Mouse (Mus musculus) myocyte (in vitro differentiated cells): ENCODE results near the gene Nr1h5.

Experiments
- E2F4 ChIP-seq: IDR thresholded peaks from one replicate; pipeline ENCODE4 v1.6.1; 2011; ENCODE audit warnings: mild to moderate bottlenecking, control low read depth, moderate library complexity; ENCODE audit not compliant: insufficient read depth
- MAX ChIP-seq: IDR thresholded peaks from one replicate; pipeline ENCODE4 v1.6.1; 2011; ENCODE audit warnings: low read depth, mild to moderate bottlenecking, control low read depth
- POLR2A ChIP-seq: IDR thresholded peaks from one replicate; pipeline ENCODE4 v1.6.1; 2011; ENCODE audit warnings: low read depth, mild to moderate bottlenecking, control low read depth, moderate library complexity; ENCODE audit not compliant: insufficient read length
- POLR2AphosphoS2 ChIP-seq: IDR thresholded peaks from one replicate; pipeline ENCODE4 v1.6.1; 2011; ENCODE audit warnings: low read depth, control low read depth; ENCODE audit not compliant: insufficient read length
- SRF ChIP-seq: IDR thresholded peaks from one replicate; pipeline ENCODE4 v1.6.1; 2011; ENCODE audit warnings: low read depth; ENCODE audit not compliant: control insufficient read depth, insufficient read length
- TCF12 ChIP-seq: IDR thresholded peaks from one replicate; pipeline ENCODE4 v1.6.1; 2011; ENCODE audit warnings: mild to moderate bottlenecking, control low read depth; ENCODE audit not compliant: poor library complexity, insufficient read depth, severe bottlenecking
- TCF3 ChIP-seq: IDR thresholded peaks from one replicate; pipeline ENCODE4 v1.6.1; 2011; ENCODE audit warnings: low read depth, control low read depth; ENCODE audit not compliant: insufficient read length
- USF1 ChIP-seq: IDR thresholded peaks from one replicate; pipeline ENCODE4 v1.6.1; 2011; ENCODE audit warnings: low read depth, mild to moderate bottlenecking, control low read depth, moderate library complexity

DNA sequence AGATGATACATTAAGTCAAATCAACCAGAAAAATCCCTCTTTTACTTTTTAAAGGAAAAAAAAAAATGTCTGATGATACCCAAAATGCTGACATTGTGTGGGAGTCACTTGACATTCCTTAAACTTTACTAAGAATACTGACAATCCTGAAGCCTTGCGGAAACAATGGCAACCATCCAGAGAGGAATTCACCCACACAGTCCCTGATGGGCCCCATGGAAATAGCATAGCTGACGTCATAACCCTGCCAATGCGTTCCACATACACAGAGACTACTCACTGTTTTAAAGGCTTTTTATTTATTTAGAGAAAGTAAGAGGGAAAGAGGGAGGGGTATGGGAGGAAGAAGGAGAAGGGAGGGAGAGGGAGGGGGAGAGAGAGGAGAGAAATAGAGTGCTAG lies 29.0 kb upstream of the Nr1h5 start:
- TF ChIP-seq TCF3 (no peak), TCF12 (no peak), MAX (no peak), POLR2A (no peak), USF1 (no peak), E2F4 (no peak), POLR2AphosphoS2 (no peak), SRF (no peak)
